Mouse (Mus musculus): Measurements from ENCODE around the gene Esr2.

Gene Esr2

DNA sequence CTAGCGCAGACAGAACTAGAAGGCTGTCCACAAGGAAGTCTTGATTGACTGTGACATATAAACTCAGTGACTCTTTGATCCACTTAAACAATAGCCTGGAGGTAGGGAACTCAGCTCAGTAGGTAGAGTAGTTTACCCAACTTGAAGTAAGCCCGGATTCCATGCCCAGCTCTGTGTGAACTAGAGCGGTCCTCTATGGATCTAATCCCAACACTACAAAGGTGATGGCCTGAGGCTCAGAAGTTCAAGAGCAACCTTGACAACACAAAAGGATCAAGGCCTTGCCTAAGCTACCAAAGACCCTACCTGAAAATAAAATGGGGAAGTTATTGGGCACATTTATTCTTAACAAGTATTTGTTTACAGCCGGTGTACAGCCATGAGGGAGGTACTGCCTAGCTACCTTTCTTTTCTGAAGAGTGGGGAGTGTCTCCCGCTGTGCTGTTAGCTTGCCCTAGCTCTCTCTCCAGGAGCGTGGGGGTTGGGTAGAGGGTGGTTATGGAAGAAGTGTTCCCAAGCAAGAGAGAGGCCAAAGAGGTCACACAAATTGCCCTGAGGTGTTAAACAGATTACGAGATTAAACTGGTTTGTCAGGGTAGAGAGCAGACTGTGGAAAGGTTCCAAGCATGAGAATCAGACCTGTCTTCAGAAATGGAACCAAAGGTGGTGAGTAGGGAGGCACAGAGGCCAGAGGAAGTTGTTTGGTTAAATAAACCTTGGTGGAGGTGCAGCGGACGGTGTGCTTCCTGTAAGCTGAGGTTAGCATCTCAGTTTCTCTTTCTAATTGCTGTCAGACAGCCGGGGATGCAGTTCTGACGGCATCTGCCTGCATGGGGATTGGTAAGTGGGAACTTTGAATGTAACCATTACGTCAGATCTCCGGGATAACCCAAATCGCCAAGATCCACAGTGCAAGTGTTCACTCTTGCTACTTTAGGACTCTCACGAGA lies 90.8 kb downstream of the Esr2 start:
- no peak for DNase-seq (ENCODE audit: inconsistent ontology term)

DNA sequence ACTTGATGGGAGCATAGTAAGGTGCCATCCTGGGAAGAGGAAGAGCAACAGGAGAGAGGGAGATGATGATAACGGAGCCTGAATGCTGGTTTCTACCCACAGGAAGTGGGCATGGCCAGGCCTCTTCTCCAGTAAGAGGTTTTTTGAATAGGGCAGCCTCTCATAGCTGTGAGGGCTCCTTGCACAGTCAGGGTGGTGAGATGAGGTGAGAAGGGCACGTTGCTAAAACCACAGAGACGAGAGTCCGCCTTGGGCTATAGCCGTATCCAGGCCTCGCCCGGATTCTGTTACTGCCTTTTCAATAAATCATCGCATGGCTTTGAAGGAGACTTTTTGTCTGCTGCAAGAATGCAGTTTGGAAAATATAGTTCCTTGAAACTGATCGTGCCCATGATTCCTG lies 92.0 kb downstream of the Esr2 start:
- peak; percentile 6 for DNase-seq (ENCODE audit: inconsistent ontology term)

- peak; percentile 69 for DNase-seq (ENCODE audit: inconsistent ontology term)
Observed at GRCm38 (mm10) chr12:76081557-76082211, 95.4 kb downstream of the Esr2 start.

DNA sequence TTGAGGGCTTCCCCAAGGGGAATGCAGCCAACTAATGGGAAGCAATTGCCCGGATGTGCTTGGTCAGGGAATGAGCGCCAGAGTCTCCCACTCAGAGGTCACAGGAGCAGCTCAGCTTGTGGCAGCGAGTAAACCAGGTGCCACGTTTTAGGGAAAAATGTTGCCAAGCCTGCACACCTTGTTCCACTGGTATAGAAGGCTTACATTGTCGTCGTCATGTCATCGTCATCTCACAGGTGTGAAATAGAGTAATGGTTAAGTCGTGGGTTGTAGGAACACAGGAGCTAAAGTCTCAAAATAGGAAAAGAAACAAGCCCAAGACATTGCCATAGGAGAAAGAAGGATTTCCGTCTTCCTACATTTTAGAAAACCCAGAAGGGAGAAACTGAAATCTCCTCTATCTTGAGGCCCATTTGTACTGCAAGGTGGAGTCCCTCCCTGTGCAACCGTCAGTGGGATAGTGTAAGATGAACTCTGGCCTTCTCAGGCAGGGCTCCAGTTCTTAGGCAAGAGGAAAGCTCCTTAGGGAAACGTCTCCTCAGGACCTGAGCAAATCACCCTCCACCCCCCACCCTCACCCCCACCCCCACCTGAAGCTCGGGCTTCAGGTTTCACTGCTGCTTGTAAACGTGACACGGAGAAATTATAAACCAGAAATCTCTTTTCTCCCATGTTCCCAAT lies 96.0 kb downstream of the Esr2 start:
- DNase-seq (ENCODE audit: inconsistent ontology term): no peak

- no peak for DNase-seq (ENCODE audit: inconsistent ontology term)
Observed at GRCm38 (mm10) chr12:76073981-76074380, 103.1 kb downstream of the Esr2 start.

DNA sequence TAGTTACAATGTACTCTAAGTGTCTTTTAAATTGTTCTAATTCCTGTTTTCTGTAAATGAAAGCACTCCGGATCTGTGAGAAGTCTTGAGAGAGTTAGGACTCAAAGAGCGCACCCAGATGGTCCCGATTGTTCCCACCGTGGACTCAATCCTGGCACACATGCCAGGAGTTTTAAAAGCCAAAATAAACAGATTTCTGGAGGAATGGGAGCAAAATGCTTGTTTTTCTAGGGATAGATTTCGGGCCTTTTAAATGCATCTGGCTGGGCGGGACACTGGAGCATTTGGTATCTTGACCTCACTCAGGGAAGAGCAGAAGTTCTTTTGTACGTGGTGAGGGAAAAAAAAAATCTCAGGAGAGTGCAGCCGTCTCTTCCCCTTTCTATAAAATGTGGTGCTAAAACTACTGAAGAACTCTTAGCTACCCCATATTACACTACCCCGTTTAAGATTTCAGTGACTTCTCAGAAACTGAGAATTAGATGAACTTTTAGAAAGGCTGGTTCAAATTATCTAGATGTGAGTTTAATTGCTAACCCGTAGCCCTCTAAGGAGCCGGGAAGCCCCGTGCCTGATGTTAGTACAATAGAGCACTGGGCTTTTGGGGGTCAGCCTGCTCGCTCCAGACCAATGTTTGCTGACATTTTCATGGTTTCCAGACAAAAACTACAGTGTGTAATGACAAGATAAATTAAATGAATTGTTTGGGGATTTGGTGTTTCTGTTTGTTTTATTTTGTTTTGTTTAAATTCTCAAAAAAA lies 103.8 kb downstream of the Esr2 start:
- DNase-seq (ENCODE audit: inconsistent ontology term): no peak

DNA sequence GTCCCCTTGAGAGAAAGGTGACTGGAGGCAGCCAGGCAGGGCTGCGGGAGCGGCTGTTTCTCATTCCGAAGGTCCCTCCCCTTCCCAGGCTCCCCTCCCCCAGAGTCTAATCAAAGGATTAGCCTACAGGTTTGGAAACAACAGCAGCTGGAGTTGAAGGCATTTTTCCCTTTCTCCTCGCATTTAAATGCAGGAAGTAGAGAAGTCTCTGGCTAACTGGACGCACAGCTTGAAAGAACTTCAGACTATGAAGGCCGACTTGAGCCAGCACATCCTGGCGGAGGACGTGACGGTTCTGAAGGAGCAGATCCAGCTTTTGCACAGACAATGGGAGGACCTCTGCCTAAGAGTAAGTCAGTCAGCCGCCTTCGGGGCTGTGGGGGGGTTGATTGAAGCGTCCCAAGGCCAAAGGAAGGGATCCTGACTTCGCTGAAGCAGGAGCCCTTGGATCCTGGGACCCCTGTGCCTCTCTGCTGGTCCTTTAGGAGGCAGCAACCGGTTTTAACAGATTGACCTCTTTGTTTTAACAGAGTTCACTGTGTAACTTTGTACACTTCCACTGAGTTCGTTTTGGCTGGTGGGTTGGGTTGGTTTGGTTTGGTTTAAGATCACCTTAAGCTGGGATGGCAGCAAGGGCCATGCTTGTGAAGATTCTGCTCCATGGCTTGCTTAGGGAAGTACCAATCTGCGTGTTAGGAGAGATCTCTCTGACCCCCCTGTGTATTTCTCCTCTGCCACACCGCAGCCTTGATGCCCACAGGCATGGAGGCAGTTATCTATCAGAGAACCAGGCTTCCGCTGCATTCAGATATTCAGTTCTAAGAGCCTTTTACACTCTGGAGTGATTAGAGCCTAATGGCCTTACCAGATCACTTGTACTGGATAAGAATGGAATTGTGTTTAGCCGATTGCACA lies 104.9 kb downstream of the Esr2 start:
- no peak for DNase-seq (ENCODE audit: inconsistent ontology term)

Measured in Muller cell, postnatal 12 days (primary cell).